Mouse (Mus musculus): Measurements from ENCODE around the gene Olfr1417. TPM values are rescaled to one million over a fixed set of nuclear protein-coding genes. Genes with fewer than 3 reads are reported as not detected.

The Olfr1417 gene
- polyA plus RNA-seq, 1 experiment from 2014 or later = not detected

Other genes starting within 250 kb of the Olfr1417 start
- gene Ms4a6d, start 234.4 kb downstream of the Olfr1417 start, polyA plus RNA-seq (2015; fragmentation: Nextera tagmentation; extraction: Ambion mirVana) = 8.4 and 9.1 TPM in 2 replicates
- gene Ms4a2, start 215.5 kb downstream of the Olfr1417 start, polyA plus RNA-seq (2015; fragmentation: Nextera tagmentation; extraction: Ambion mirVana) = 2.1 and 2.2 TPM in 2 replicates
- 0.15 TPM in 1 of 2 replicates, not detected in the other for gene Ms4a3, start 198.4 kb downstream of the Olfr1417 start, polyA plus RNA-seq (2015; fragmentation: Nextera tagmentation; extraction: Ambion mirVana)
- gene Oosp2, start 178.7 kb downstream of the Olfr1417 start, polyA plus RNA-seq (2015; fragmentation: Nextera tagmentation; extraction: Ambion mirVana) = not detected in 2 replicates
- gene Oosp1, start 148.1 kb downstream of the Olfr1417 start, polyA plus RNA-seq (2015; fragmentation: Nextera tagmentation; extraction: Ambion mirVana) = not detected in 2 replicates
- gene Oosp3, start 142.2 kb downstream of the Olfr1417 start, polyA plus RNA-seq (2015; fragmentation: Nextera tagmentation; extraction: Ambion mirVana) = not detected in 2 replicates
- gene Gif, start 91.7 kb downstream of the Olfr1417 start, polyA plus RNA-seq (2015; fragmentation: Nextera tagmentation; extraction: Ambion mirVana) = not detected in 2 replicates
- 38.9 and 40.1 TPM in 2 replicates for gene Mrpl16, start 68.8 kb downstream of the Olfr1417 start, polyA plus RNA-seq (2015; fragmentation: Nextera tagmentation; extraction: Ambion mirVana)
- gene Stx3, start 19.8 kb downstream of the Olfr1417 start, polyA plus RNA-seq (2015; fragmentation: Nextera tagmentation; extraction: Ambion mirVana) = 6.2 and 6.4 TPM in 2 replicates
- gene Olfr1418, start 21.8 kb upstream of the Olfr1417 start, polyA plus RNA-seq (2015; fragmentation: Nextera tagmentation; extraction: Ambion mirVana) = not detected in 2 replicates
- not detected in 2 replicates for gene Olfr1419, start 35.9 kb upstream of the Olfr1417 start, polyA plus RNA-seq (2015; fragmentation: Nextera tagmentation; extraction: Ambion mirVana)
- 0.23 TPM in 1 of 2 replicates, not detected in the other for gene Olfr1420, start 47.3 kb upstream of the Olfr1417 start, polyA plus RNA-seq (2015; fragmentation: Nextera tagmentation; extraction: Ambion mirVana)
- gene Patl1, start 73.2 kb upstream of the Olfr1417 start, polyA plus RNA-seq (2015; fragmentation: Nextera tagmentation; extraction: Ambion mirVana) = 15.5 and 16.4 TPM in 2 replicates
- gene Osbp, start 126.7 kb upstream of the Olfr1417 start, polyA plus RNA-seq (2015; fragmentation: Nextera tagmentation; extraction: Ambion mirVana) = 4.7 and 5.6 TPM in 2 replicates
- 0.03 TPM in 1 of 2 replicates, not detected in the other for gene Olfr1423, start 202.1 kb upstream of the Olfr1417 start, polyA plus RNA-seq (2015; fragmentation: Nextera tagmentation; extraction: Ambion mirVana)
- not detected in 2 replicates for gene Olfr1424, start 223.5 kb upstream of the Olfr1417 start, polyA plus RNA-seq (2015; fragmentation: Nextera tagmentation; extraction: Ambion mirVana)
- gene Olfr1425, start 238.5 kb upstream of the Olfr1417 start, polyA plus RNA-seq (2015; fragmentation: Nextera tagmentation; extraction: Ambion mirVana) = not detected in 2 replicates

All from limb, embryonic 15.5 days (tissue).